Mouse (Mus musculus): ENCODE data around the gene Rpl31.

GRCm38 (mm10) chr1:39378540-39378939 is 10.9 kb downstream of the Rpl31 start:
- TF ChIP-seq CTCF (conservative IDR thresholded peaks at IDR 0.05; ENCODE audit: low read length) (no peak), POU5F1 (IDR thresholded peaks at IDR 0.05; ENCODE audit: borderline replicate concordance, low read length) (no peak)
